Mouse (Mus musculus): ENCODE measurements around the gene Gabpb1. TPM values are rescaled to one million over a fixed set of nuclear protein-coding genes. Genes with fewer than 3 reads are reported as not detected.

Gabpb1 gene
- total and polyA plus RNA-seq, 3 experiments, result 11.7 to 17.8 TPM; not detected in 1

- TF ChIP-seq NELFE (IDR thresholded peaks at IDR 0.05; ENCODE audit: low read depth, low read length) (peak; percentile 83), MYB (IDR thresholded peaks at IDR 0.05; ENCODE audit: low read depth, low read length) (peak; percentile 58), MAZ (IDR thresholded peaks at IDR 0.05; ENCODE audit: low read depth, low read length) (peak; percentile 20; the same call in 1 of the 2 replicates), TCF12 (IDR thresholded peaks at IDR 0.05; ENCODE audit: low read depth, low read length) (peak; percentile 50), MAX (IDR thresholded peaks at IDR 0.05; ENCODE audit: low read length) (peak; percentile 60), USF1 (IDR thresholded peaks at IDR 0.05; ENCODE audit: low read depth, low read length) (no peak; the same call in 1 of the 2 replicates), MXI1 (IDR thresholded peaks at IDR 0.05; ENCODE audit: low read depth, low read length) (peak; percentile 77), GABPA (IDR thresholded peaks at IDR 0.05; ENCODE audit: low read depth, low read length) (no peak), MEF2A (IDR thresholded peaks at IDR 0.05; ENCODE audit: extremely low read depth, insufficient replicate concordance, low read depth, low read length, poor library complexity, severe bottlenecking) (no peak), EP300 (IDR thresholded peaks at IDR 0.05; ENCODE audit: low read depth in 1 of 2, low read length in 2 of 2) (no peak), UBTF (IDR thresholded peaks at IDR 0.05; ENCODE audit: borderline replicate concordance, insufficient read depth, low read depth, low read length) (no peak)
Observed at GRCm38 (mm10) chr2:126675169-126676121, 692 bp downstream of the Gabpb1 start (continued).

GRCm38 (mm10) chr2:126674441-126675168 lies 1.5 kb downstream of the Gabpb1 start:
- peak overlapping the region; percentile 87 for H3K27ac ChIP-seq (ENCODE audit: control insufficient read depth, low read depth, low read length)
- DNase-seq (ENCODE audit: low read depth, low spot score), result peak; percentile 70
- H3K9ac ChIP-seq (ENCODE audit: control insufficient read depth, low read depth, low read length, poor library complexity, severe bottlenecking), result peak overlapping the region; percentile 95
- H3K4me3 ChIP-seq (ENCODE audit: control insufficient read depth in 1 of 2, insufficient read depth in 1 of 2, low read depth in 2 of 2, low read length in 2 of 2), result peak overlapping the region; percentile 82 to 99
- no peaks in the 10 kb centered on the region for H3K27me3 ChIP-seq (ENCODE audit: control insufficient read depth in 1 of 2, insufficient read depth in 2 of 2, low read length in 2 of 2)
- no peaks in the 10 kb centered on the region for H3K9me3 ChIP-seq (replicated peaks; ENCODE audit: insufficient read depth, low read length)
- H3K79me2 ChIP-seq (ENCODE audit: control insufficient read depth, insufficient read depth, low read length, poor library complexity), result peaks cover 51% of the 10 kb centered on the region
- no peak for TF ChIP-seq MYC (IDR thresholded peaks at IDR 0.05; ENCODE audit: low read depth, low read length)
- no peak for TF ChIP-seq CHD2 (IDR thresholded peaks at IDR 0.05; ENCODE audit: low read length)
- TF ChIP-seq ELF1 (IDR thresholded peaks at IDR 0.05; ENCODE audit: low read depth, low read length), result no peak
- TF ChIP-seq CTCF (IDR thresholded peaks at IDR 0.05 in 2 of 3, conservative IDR thresholded peaks at IDR 0.05 in 1 of 3; ENCODE audit: control insufficient read depth in 1 of 3, insufficient read depth in 1 of 3, low read depth in 2 of 3, low read length in 3 of 3, poor library complexity in 1 of 3, severe bottlenecking in 1 of 3), result no peak
- no peak for TF ChIP-seq RAD21 (IDR thresholded peaks at IDR 0.05; ENCODE audit: low read depth, low read length)
- peaks cover 0 to 26% of the 10 kb centered on the region in 2 experiments; a peak in 2 of 4 replicates for H3K36me3 ChIP-seq (ENCODE audit: control insufficient read depth in 1 of 2, insufficient read depth in 2 of 2, low read length in 2 of 2)
- H3K4me1 ChIP-seq (ENCODE audit: control insufficient read depth in 1 of 2, insufficient read depth in 2 of 2, low read length in 2 of 2), result peaks cover 4 to 12% of the 10 kb centered on the region in 2 experiments
